Mouse (Mus musculus): ENCODE results near the gene Chit1. TPM values are rescaled to one million over a fixed set of nuclear protein-coding genes. Genes with fewer than 3 reads are reported as not detected.

Chit1 gene
- total RNA-seq, 2 experiments from 2014 or later: 0.20 TPM; not detected in 1

- no peak for TF ChIP-seq CTCF (conservative IDR thresholded peaks at IDR 0.05)
- Histone ChIP-seq H3K27ac (no peak overlapping the region), H3K4me3 (no peak overlapping the region)
- no peak for DNase-seq (ENCODE audit: low spot score in 2 of 2)
These were observed 56.6 kb downstream of the Chit1 start for GRCm38 (mm10) chr1:134167416-134168305.

DNA sequence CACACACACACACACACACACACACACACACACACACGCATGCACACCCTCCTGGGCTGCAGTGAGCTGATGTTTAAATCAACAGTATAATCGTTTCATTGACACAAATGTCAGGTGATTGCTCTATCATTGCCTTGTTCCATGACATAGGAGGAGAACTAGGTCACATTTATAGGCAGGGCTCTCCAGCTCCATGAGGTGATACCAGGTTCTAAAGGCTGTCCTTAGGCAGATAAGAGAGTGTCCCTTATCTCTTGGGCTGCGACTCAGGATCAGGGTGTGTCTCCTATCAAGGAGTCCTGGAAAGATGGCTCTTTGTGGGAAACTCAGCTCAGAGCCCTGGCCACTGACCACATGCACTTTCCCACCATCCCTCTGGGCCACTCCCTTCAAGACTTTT is 57.5 kb downstream of the Chit1 start:
- Histone ChIP-seq H3K27ac (no peak overlapping the region), H3K4me3 (no peak overlapping the region)
- no peak for TF ChIP-seq CTCF (conservative IDR thresholded peaks at IDR 0.05)
- no peak for DNase-seq (ENCODE audit: low spot score in 2 of 2)

DNA sequence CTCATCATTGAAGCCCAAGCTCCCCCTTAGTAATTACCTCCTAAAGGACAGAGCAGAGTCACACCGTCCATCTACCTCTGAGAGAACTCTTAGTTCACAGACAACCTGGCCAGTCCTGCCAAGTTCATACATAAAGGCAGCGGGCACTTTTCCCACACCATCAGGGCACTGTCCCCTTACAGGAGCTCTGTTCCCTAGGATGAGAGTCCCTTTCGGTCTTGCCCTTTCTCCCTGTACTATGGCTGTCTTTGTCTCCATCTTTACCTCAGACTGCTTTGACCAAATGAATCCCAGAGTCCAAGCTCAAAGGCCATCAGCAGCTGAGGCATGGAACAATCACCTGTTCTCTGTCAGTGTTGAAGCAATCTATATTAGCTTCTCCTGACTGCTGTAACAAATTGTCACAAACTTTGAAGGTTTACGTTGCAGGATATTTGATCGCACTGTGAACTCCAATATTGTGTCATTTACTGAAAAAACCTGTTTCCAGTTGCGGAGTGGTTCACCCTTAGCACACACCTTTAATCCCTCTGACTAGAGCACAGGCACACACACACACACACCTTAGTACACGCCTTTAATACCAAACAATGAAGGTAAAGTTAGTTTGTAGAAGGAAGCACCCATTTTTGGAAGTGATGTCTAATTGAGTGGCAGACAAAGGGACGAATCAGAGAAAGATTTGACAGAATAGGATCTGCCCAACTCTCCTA is 58.1 kb downstream of the Chit1 start:
- no peak for DNase-seq (ENCODE audit: low spot score in 2 of 2)
- H3K27ac ChIP-seq: no peak overlapping the region
- no peak for TF ChIP-seq CTCF (conservative IDR thresholded peaks at IDR 0.05)
- no peak overlapping the region for H3K4me3 ChIP-seq

GRCm38 (mm10) chr1:134173081-134173480 is 62.0 kb downstream of the Chit1 start:
- TF ChIP-seq CTCF (conservative IDR thresholded peaks at IDR 0.05): no peak

DNA sequence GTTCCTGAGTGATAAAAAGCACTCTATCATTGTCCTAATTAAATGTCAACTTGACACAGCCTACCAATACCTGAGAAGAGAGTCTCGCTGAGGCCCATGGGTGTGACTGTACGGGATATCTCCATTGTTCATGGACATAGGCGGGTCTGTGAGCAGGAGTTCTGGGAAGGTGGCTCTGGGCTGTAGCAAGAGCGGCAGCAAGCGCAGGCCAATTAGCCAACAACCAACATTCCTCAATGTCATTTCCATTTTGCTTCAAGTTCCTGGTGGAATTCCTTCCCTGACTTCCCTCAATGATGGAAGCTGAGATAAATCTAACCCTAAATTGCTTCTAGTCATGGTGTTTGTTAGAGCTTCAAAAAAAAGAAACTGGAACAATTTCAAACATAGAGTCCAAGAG is 66.9 kb downstream of the Chit1 start:
- no peak for TF ChIP-seq CTCF (conservative IDR thresholded peaks at IDR 0.05)
- Histone ChIP-seq H3K27ac (no peak overlapping the region), H3K4me3 (no peak overlapping the region)
- DNase-seq (ENCODE audit: low spot score in 2 of 2): no peak

More at GRCm38 (mm10) chr1:134173081-134173480, 62.0 kb downstream of the Chit1 start:
- no peak for DNase-seq (ENCODE audit: low spot score in 2 of 2)
- H3K27ac ChIP-seq: no peak overlapping the region
- H3K4me3 ChIP-seq: no peak overlapping the region

- TF ChIP-seq CTCF (conservative IDR thresholded peaks at IDR 0.05): no peak
- Histone ChIP-seq H3K4me3 (no peak within 1 kb of the TSS), H3K27ac (peak within 1 kb of the TSS; percentile 75)
- no peak for DNase-seq (ENCODE audit: low spot score in 2 of 2)
These were observed 71.0 kb downstream of the Chit1 start, which contains the start of gene Chil1 for GRCm38 (mm10) chr1:134182025-134182424. Gene Chil1, plus strand, starts transcription at chr1:134182176.

DNA sequence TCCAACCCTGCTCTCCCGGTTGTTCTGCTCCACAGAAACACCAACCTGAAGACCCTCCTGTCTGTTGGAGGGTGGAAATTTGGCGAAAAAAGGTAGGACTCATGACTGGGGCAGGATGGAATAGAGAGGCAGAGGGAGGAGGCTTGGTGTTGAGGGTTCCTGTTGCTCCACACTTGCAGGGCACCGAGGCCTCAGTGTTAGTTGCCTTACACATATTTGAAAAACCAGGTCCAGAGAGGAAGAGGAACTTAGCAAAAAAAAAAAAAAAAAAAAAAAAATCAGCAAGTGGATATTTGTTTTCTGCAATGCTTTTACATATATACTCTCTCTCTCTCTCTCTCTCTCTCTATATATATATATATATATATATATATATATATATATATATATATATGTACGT is 73.0 kb downstream of the Chit1 start:
- H3K27ac ChIP-seq: no peak overlapping the region
- TF ChIP-seq CTCF (conservative IDR thresholded peaks at IDR 0.05): no peak
- DNase-seq (ENCODE audit: low spot score in 2 of 2): no peak
- H3K4me3 ChIP-seq: no peak overlapping the region

GRCm38 (mm10) chr1:134188217-134188616 is 77.2 kb downstream of the Chit1 start:
- no peak for TF ChIP-seq CTCF (conservative IDR thresholded peaks at IDR 0.05)
- Histone ChIP-seq H3K27ac (peak overlapping the region; percentile 19; the same call in 1 of the 2 replicates), H3K4me3 (no peak overlapping the region)
- no peak for DNase-seq (ENCODE audit: low spot score in 2 of 2)

GRCm38 (mm10) chr1:134188989-134189729 is 78.1 kb downstream of the Chit1 start:
- DNase-seq (ENCODE audit: low spot score in 2 of 2): no peak
- peak; percentile 38 for TF ChIP-seq CTCF (conservative IDR thresholded peaks at IDR 0.05)
- Histone ChIP-seq H3K4me3 (no peak overlapping the region), H3K27ac (peak overlapping the region; percentile 19; the same call in 1 of the 2 replicates)

DNA sequence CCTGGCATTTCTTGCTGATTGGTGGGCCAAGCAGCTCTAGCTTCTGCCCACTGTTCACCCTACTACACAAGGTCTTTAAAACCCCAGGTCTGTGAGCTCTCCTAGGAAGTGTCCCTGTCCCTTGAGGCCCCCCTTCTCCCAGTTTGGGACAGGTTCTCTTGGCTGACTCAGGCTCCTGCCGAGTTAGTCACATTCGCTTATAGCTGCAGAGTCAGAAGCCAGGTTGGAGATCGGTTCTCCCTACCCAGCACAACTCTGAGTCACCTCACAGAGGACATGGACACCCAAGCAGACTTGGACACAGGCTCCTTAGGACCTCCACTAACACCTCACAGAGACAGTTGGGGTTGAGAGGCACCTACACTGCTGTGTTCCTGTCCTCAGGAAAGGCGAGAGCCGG is 80.2 kb downstream of the Chit1 start:
- no peak for TF ChIP-seq CTCF (conservative IDR thresholded peaks at IDR 0.05)
- H3K4me3 ChIP-seq: no peak overlapping the region
- no peak for DNase-seq (ENCODE audit: low spot score in 2 of 2)
- H3K27ac ChIP-seq: peak overlapping the region; percentile 91; the same call in 1 of the 2 replicates

GRCm38 (mm10) chr1:134192024-134192423 is 81.0 kb downstream of the Chit1 start:
- DNase-seq (ENCODE audit: low spot score in 2 of 2): no peak
- H3K4me3 ChIP-seq: no peak overlapping the region
- H3K27ac ChIP-seq: peak overlapping the region; percentile 91
- no peak for TF ChIP-seq CTCF (conservative IDR thresholded peaks at IDR 0.05)

DNA sequence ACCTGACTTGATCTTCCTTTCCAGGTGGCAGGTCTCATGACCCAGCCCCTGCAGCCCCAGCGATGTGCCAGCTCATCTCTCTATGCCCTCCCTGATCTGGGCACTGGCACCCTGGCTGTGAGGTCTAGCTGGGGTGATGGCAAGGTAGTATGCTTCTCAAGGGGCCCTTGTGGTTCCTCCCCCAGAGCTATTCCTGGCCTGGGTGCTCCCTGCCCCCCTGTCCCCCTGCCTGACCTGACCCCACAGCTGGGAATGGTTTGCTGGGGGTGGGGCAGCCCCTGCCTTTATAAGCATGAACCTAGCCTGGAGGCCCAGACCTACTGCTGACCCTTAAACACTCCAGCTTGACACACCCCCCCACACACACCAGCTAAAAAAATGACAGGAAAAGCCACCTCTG is 82.1 kb downstream of the Chit1 start, which contains the start of gene Mybph:
TSS of gene Mybph (plus strand) at position 323 of the 400 bp plus-strand sequence.
- Histone ChIP-seq H3K27ac (peak within 1 kb of the TSS; percentile 91), H3K4me3 (no peak within 1 kb of the TSS)
- DNase-seq (ENCODE audit: low spot score in 2 of 2): no peak
- TF ChIP-seq CTCF (conservative IDR thresholded peaks at IDR 0.05): no peak
